Mouse (Mus musculus): ENCODE measurements around the gene Cyp2t4. TPM values are rescaled to one million over a fixed set of nuclear protein-coding genes. Genes with fewer than 3 reads are reported as not detected.

The Cyp2t4 gene
- polyA plus RNA-seq, 1 experiment from 2014 or later, result 0.24 TPM

GRCm38 (mm10) chr7:27130521-27131370 is 22.8 kb upstream of the Cyp2t4 start:
- Histone ChIP-seq H3K4me3 (no peak overlapping the region), H3K9me3 (no peaks in the 10 kb centered on the region), H3K9ac (no peak overlapping the region), H3K27ac (no peak overlapping the region), H3K27me3 (no peaks in the 10 kb centered on the region), H3K4me2 (no peak overlapping the region), H3K36me3 (no peaks in the 10 kb centered on the region), H3K4me1 (peaks cover 9% of the 10 kb centered on the region)
- no peak for ATAC-seq (ENCODE audit: borderline replicate concordance, extremely low read depth, low FRiP score, low TSS enrichment)
- WGBS, result 84% methylated on average over 22 of the region's 22 CpGs

DNA sequence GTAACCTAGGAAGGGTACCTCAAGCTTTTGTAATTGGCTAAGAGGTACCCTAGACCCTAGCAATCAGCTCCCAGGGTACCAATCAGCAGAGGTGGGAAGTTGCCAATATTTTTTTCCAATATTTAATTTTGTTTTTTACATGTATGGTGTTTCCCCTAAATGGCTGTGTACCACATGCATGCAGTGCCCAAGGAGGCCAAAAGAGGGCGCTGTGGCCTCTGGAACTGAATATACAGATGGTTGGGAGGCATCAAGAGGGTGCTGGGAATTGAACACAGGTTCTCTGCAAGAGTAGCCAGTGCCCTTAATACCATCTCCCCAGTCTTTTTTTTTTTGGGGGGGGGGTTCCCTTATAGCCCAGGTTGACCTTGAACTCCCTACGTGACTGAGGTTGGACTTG is 22.1 kb upstream of the Cyp2t4 start:
- Histone ChIP-seq H3K36me3 (no peaks in the 10 kb centered on the region), H3K4me1 (peaks cover 9% of the 10 kb centered on the region), H3K9me3 (no peaks in the 10 kb centered on the region), H3K4me2 (no peak overlapping the region), H3K4me3 (no peak overlapping the region), H3K27ac (no peak overlapping the region), H3K27me3 (no peaks in the 10 kb centered on the region), H3K9ac (no peak overlapping the region)
- no peak for ATAC-seq (ENCODE audit: borderline replicate concordance, extremely low read depth, low FRiP score, low TSS enrichment)
- WGBS, result 49% methylated on average over 2 of the region's 2 CpGs

DNA sequence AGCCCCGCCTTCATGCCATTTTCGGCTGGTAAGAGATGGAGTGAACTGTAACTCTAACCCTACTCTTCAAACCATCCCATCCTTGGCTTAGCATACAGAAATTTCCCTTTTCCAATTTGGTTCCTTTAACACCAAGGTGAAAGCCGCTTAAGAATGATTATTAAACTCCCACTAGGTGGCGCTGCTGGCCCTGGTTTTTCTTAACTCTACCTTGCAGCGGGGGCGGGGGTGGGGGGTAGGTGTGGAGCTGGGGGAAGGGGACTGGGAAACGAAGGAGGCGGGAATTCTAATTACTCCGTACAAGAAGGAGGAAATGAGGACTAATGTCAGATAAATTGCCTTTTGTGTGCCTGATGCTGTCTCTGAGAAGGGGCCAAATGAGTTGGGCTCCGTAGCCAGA is 20.9 kb upstream of the Cyp2t4 start:
- H3K9ac ChIP-seq, result no peak overlapping the region
- WGBS, result 13% methylated on average over 10 of the region's 10 CpGs
- ATAC-seq (ENCODE audit: borderline replicate concordance, extremely low read depth, low FRiP score, low TSS enrichment), result no peak

DNA sequence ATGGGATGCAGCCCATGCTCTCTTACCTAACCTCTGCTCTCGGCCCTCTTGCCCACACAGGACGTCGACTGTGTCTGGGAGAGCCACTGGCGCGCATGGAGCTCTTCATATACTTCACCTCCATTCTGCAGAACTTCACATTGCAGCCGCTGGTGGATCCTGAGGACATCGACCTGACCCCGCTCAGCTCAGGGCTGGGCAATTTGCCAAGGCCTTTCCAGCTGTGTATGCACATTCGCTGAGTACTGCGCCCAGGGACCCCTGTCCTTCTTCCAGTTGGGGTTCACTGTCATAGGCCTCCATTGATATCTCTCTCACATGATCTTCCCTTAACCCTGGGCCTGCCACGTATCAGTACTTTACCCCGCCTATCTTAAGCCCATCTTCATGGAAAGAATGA is 20.4 kb upstream of the Cyp2t4 start:
- Histone ChIP-seq H3K9me3 (no peaks in the 10 kb centered on the region), H3K4me1 (peaks cover 9% of the 10 kb centered on the region), H3K4me2 (no peak overlapping the region), H3K36me3 (no peaks in the 10 kb centered on the region), H3K27ac (no peak overlapping the region), H3K27me3 (no peaks in the 10 kb centered on the region), H3K4me3 (no peak overlapping the region), H3K9ac (no peak overlapping the region)
- WGBS, result 28% methylated on average over 12 of the region's 12 CpGs
- no peak for ATAC-seq (ENCODE audit: borderline replicate concordance, extremely low read depth, low FRiP score, low TSS enrichment)

More for the DNA sequence above, 20.9 kb upstream of the Cyp2t4 start:
- Histone ChIP-seq H3K4me1 (peaks cover 9% of the 10 kb centered on the region), H3K4me2 (0 out of 2 replicates have a peak overlapping the region, but pooled peaks have one; percentile 20), H3K27me3 (no peaks in the 10 kb centered on the region), H3K36me3 (no peaks in the 10 kb centered on the region), H3K9me3 (no peaks in the 10 kb centered on the region), H3K27ac (no peak overlapping the region), H3K4me3 (no peak overlapping the region)

GRCm38 (mm10) chr7:27133757-27134156 is 19.8 kb upstream of the Cyp2t4 start:
- H3K9me3 ChIP-seq, result no peaks in the 10 kb centered on the region
- no peaks in the 10 kb centered on the region for H3K27me3 ChIP-seq
- no peak overlapping the region for H3K4me3 ChIP-seq
- no peak overlapping the region for H3K4me2 ChIP-seq
- no peak overlapping the region for H3K9ac ChIP-seq
- H3K4me1 ChIP-seq, result peaks cover 9% of the 10 kb centered on the region
- no peaks in the 10 kb centered on the region for H3K36me3 ChIP-seq
- no peak for ATAC-seq (ENCODE audit: borderline replicate concordance, extremely low read depth, low FRiP score, low TSS enrichment)
- WGBS, result 80% methylated on average over 4 of the region's 4 CpGs
- no peak overlapping the region for H3K27ac ChIP-seq

- Histone ChIP-seq H3K9me3 (no peaks in the 10 kb centered on the region), H3K9ac (no peak overlapping the region), H3K27ac (no peak overlapping the region), H3K27me3 (no peaks in the 10 kb centered on the region), H3K4me1 (peaks cover 9% of the 10 kb centered on the region), H3K36me3 (no peaks in the 10 kb centered on the region), H3K4me2 (no peak overlapping the region), H3K4me3 (no peak overlapping the region)
- WGBS, result 35% methylated on average over 8 of the region's 8 CpGs
- no peak for ATAC-seq (ENCODE audit: borderline replicate concordance, extremely low read depth, low FRiP score, low TSS enrichment)
Observed at GRCm38 (mm10) chr7:27136410-27136996, 17.0 kb upstream of the Cyp2t4 start.

DNA sequence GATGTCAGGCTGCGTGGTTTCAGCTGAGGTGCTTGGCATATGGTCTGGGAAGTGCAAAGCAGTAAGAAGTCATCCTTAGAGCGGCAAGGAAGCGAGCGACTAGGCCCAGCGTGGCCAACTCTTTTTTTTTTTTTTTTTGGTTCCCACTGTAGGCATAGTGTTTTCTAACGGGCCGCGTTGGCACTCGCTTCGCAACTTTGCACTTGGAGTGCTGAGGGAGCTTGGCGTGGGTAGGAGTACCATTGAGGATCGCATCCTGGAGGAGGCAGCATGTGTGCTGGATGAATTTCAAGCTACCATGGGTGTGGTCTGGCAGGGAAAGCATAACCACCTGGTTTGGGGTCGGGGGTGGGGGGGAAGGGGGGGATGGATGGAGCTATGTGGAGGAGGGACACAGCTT is 2.5 kb downstream of the Cyp2t4 start:
- peaks cover 17% of the 10 kb centered on the region for H3K4me1 ChIP-seq
- H3K4me2 ChIP-seq, result no peak overlapping the region
- ATAC-seq (ENCODE audit: borderline replicate concordance, extremely low read depth, low FRiP score, low TSS enrichment), result no peak
- H3K36me3 ChIP-seq, result peaks cover 30% of the 10 kb centered on the region
- H3K27me3 ChIP-seq, result no peaks in the 10 kb centered on the region
- 72% methylated on average over 13 of the region's 13 CpGs for WGBS
- H3K4me3 ChIP-seq, result no peak overlapping the region
- H3K9me3 ChIP-seq, result no peaks in the 10 kb centered on the region
- no peak overlapping the region for H3K9ac ChIP-seq
- no peak overlapping the region for H3K27ac ChIP-seq

DNA sequence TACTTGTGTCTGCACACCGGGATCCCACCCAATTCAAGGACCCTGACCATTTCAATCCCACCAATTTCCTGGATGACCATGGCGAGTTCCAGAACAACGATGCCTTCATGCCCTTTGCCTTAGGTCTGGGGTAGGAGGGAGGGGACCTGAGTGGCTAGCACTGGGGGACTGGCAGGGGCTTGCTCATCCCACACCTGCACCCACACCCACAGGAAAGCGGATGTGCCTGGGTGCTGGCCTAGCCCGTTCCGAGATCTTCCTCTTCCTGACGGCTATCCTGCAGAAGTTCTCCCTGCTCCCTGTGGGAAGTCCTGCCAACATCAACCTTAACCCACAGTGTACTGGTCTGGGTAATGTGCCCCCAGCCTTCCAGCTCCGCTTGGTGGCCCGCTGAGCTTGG is 4.7 kb downstream of the Cyp2t4 start:
- Histone ChIP-seq H3K36me3 (peaks cover 39% of the 10 kb centered on the region), H3K27me3 (no peaks in the 10 kb centered on the region), H3K4me1 (peaks cover 38% of the 10 kb centered on the region), H3K4me2 (no peak overlapping the region), H3K4me3 (no peak overlapping the region), H3K9ac (no peak overlapping the region), H3K27ac (no peak overlapping the region), H3K9me3 (no peaks in the 10 kb centered on the region)
- ATAC-seq (ENCODE audit: borderline replicate concordance, extremely low read depth, low FRiP score, low TSS enrichment), result no peak
- WGBS, result 95% methylated on average over 9 of the region's 9 CpGs

GRCm38 (mm10) chr7:27159256-27159655 is 5.7 kb downstream of the Cyp2t4 start:
- no peak overlapping the region for H3K27ac ChIP-seq
- H3K9me3 ChIP-seq, result no peaks in the 10 kb centered on the region
- no peak overlapping the region for H3K9ac ChIP-seq
- 96% methylated on average over 6 of the region's 6 CpGs for WGBS
- no peaks in the 10 kb centered on the region for H3K27me3 ChIP-seq
- H3K36me3 ChIP-seq, result peaks cover 44% of the 10 kb centered on the region
- no peak for ATAC-seq (ENCODE audit: borderline replicate concordance, extremely low read depth, low FRiP score, low TSS enrichment)
- H3K4me1 ChIP-seq, result peaks cover 43% of the 10 kb centered on the region
- no peak overlapping the region for H3K4me3 ChIP-seq
- no peak overlapping the region for H3K4me2 ChIP-seq

DNA sequence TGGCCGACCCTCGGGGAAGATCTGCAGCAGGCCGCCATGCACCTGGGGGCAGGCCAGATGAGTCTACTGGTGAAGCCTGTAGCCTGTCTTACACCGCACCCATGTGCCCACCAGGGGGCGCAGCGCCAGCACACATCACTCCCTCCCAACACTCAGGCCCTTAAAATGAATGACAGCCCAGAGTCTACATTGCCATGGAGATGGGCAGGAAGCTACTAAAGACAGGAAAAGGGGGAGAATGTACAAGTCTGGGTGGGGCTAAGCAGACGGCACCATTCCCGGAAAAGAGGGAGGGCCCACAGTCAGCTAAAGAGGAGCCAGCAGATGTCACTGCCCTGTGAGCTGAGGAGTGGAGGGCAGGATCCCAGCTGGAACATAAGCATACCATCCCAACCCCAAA is 6.4 kb downstream of the Cyp2t4 start:
- peaks cover 50% of the 10 kb centered on the region for H3K36me3 ChIP-seq
- no peak overlapping the region for H3K9ac ChIP-seq
- 12% methylated on average over 8 of the region's 8 CpGs for WGBS

GRCm38 (mm10) chr7:27160921-27161320 is 7.4 kb downstream of the Cyp2t4 start:
- Histone ChIP-seq H3K4me2 (no peak overlapping the region), H3K9ac (no peak overlapping the region), H3K9me3 (no peaks in the 10 kb centered on the region), H3K27me3 (no peaks in the 10 kb centered on the region), H3K36me3 (peaks cover 55% of the 10 kb centered on the region), H3K4me1 (peaks cover 56% of the 10 kb centered on the region), H3K27ac (no peak overlapping the region), H3K4me3 (no peak overlapping the region)
- no peak for ATAC-seq (ENCODE audit: borderline replicate concordance, extremely low read depth, low FRiP score, low TSS enrichment)
- WGBS, result 77% methylated on average over 3 of the region's 3 CpGs

More for the DNA sequence above, 6.4 kb downstream of the Cyp2t4 start:
- H3K27ac ChIP-seq, result peak overlapping the region; percentile 45; the same call in 1 of the 2 replicates
- ATAC-seq (ENCODE audit: borderline replicate concordance, extremely low read depth, low FRiP score, low TSS enrichment), result peak; percentile 86
- H3K4me1 ChIP-seq, result peaks cover 49% of the 10 kb centered on the region
- H3K9me3 ChIP-seq, result no peaks in the 10 kb centered on the region
- H3K4me3 ChIP-seq, result no peak overlapping the region
- H3K27me3 ChIP-seq, result no peaks in the 10 kb centered on the region
- H3K4me2 ChIP-seq, result no peak overlapping the region

GRCm38 (mm10) chr7:27161744-27162143 is 8.2 kb downstream of the Cyp2t4 start:
- Histone ChIP-seq H3K9me3 (no peaks in the 10 kb centered on the region), H3K27ac (no peak overlapping the region), H3K27me3 (no peaks in the 10 kb centered on the region), H3K4me3 (no peak overlapping the region), H3K4me2 (no peak overlapping the region), H3K4me1 (peaks cover 56% of the 10 kb centered on the region), H3K36me3 (peaks cover 55% of the 10 kb centered on the region), H3K9ac (no peak overlapping the region)
- 87% methylated on average over 4 of the region's 4 CpGs for WGBS
- ATAC-seq (ENCODE audit: borderline replicate concordance, extremely low read depth, low FRiP score, low TSS enrichment), result no peak
